Mouse (Mus musculus) liver, embryonic 15.5 days (tissue): Measurements from ENCODE around the gene Hist2h2ab. TPM values are rescaled to one million over a fixed set of nuclear protein-coding genes. Genes with fewer than 3 reads are reported as not detected.
"Not testable (repeated sequence)": the region's sequence is repeated elsewhere in the genome, so short reads cannot be mapped to it uniquely, and the experiment has no call there.

ENCODE experiments used
- ATAC-seq: fragments of 200-750 bp; cut with Nextera tagmentation; 2 replicates; pipeline ENCODE4 v1.8.0; 2017; ENCODE audit warnings: moderate number of reproducible peaks, mild to moderate bottlenecking, moderate library complexity; ENCODE audit not compliant: insufficient read depth
- H3K27ac ChIP-seq: fragments of 300-500 bp; sonication (generic); replicated peaks from 2 replicates; pipeline ENCODE4 v1.5.1; 2015; ENCODE audit warnings: mild to moderate bottlenecking, inconsistent platforms
- H3K27me3 ChIP-seq: fragments of 300-500 bp; sonication (generic); 2 replicates; pipeline ENCODE4 v1.6.1; 2015; ENCODE audit warnings: mild to moderate bottlenecking, inconsistent platforms
- H3K36me3 ChIP-seq: fragments of 300-500 bp; sonication (generic); replicated peaks from 2 replicates; pipeline ENCODE4 v1.6.1; 2015; ENCODE audit warnings: moderate library complexity, mild to moderate bottlenecking, inconsistent platforms
- H3K4me1 ChIP-seq: fragments of 300-500 bp; sonication (generic); replicated peaks from 2 replicates; pipeline ENCODE4 v1.6.1; 2015; ENCODE audit warnings: inconsistent platforms
- H3K4me2 ChIP-seq: fragments of 300-500 bp; sonication (generic); 2 replicates; pipeline ENCODE4 v1.6.1; 2015; ENCODE audit warnings: moderate library complexity, mild to moderate bottlenecking, inconsistent platforms
- H3K4me3 ChIP-seq: fragments of 300-500 bp; sonication (generic); replicated peaks from 2 replicates; pipeline ENCODE4 v1.5.1; 2015; ENCODE audit warnings: mild to moderate bottlenecking, inconsistent platforms
- H3K9ac ChIP-seq: fragments of 300-500 bp; sonication (generic); 2 replicates; pipeline ENCODE4 v1.6.1; 2015; ENCODE audit warnings: moderate library complexity, mild to moderate bottlenecking, inconsistent platforms
- H3K9me3 ChIP-seq: fragments of 300-500 bp; sonication (generic); replicated peaks from 2 replicates; pipeline ENCODE4 v1.6.1; 2016; ENCODE audit warnings: inconsistent platforms
- WGBS: fragments of 180-500 bp; shearing (Covaris S2); methylation state at CpG from one replicate; pipeline ENCODE4 v1.1.7; 2015; ENCODE audit warnings: mixed read lengths; ENCODE audit not compliant: insufficient replicate concordance; 5-methylcytosine and 5-hydroxymethylcytosine counted together
- polyA plus RNA-seq: library from polyadenylated mRNA; unstranded; fragments of >200 nt; fragmentation: Nextera tagmentation; extraction: Ambion mirVana; gene quantifications from 2 replicates; pipeline ENCODE4 v1.2.1, GENCODE M21; 2015

The Hist2h2ab gene
- polyA plus RNA-seq, 1 experiment from 2014 or later: 0.58 TPM

GRCm38 (mm10) chr3:96238954-96239793 lies 19.5 kb downstream of the Hist2h2ab start, which contains the start of gene Hist2h3c2:
Gene Hist2h3c2 (minus strand): TSS chr3:96239127.
- H3K9me3 ChIP-seq, H3K27me3 ChIP-seq, H3K36me3 ChIP-seq: not testable (repeated sequence)
- peak within 1 kb of the TSS; percentile 95 for H3K27ac ChIP-seq
- peak within 1 kb of the TSS; percentile 65 for H3K4me3 ChIP-seq
- peak within 1 kb of the TSS; percentile 77 for H3K9ac ChIP-seq
- 0% methylated on average over 27 of the region's 68 CpGs for WGBS
- ATAC-seq: peak; percentile 81
- peaks cover 58% of the 10 kb centered on the region for H3K4me1 ChIP-seq
- H3K4me2 ChIP-seq: peak within 1 kb of the TSS; percentile 75

GRCm38 (mm10) chr3:96239949-96240798 lies 20.5 kb downstream of the Hist2h2ab start, which contains the start of gene Hist2h2aa2:
Gene Hist2h2aa2 (minus strand): TSS chr3:96240276.
- H3K27ac ChIP-seq: peak within 1 kb of the TSS; percentile 98
- peak within 1 kb of the TSS; percentile 47 for H3K4me3 ChIP-seq
- 2% methylated on average over 44 of the region's 85 CpGs for WGBS
- peak within 1 kb of the TSS; percentile 64 for H3K4me2 ChIP-seq
- H3K36me3 ChIP-seq, H3K9me3 ChIP-seq, H3K27me3 ChIP-seq: not testable (repeated sequence)
- peak; percentile 61 for ATAC-seq
- H3K4me1 ChIP-seq: peaks cover 63% of the 10 kb centered on the region
- peak within 1 kb of the TSS; percentile 52 for H3K9ac ChIP-seq

DNA sequence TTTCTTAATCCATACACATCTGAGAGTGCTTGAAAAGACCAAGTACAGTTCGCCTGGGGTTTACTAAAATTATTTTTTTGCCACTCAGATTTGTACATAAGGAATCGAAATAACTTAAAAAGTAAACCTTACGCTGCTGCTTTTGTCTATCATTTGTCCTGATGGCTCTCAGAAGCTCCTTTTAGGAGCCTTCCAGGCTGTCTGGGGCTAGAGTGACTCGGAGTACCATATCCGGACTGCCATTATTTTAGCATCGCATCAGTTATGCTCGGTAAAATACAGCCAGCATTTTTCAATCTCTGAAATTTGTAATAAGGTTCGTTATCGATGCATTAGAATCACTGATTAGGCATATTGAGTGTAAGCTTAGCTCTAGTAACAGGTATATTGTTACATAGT lies 21.1 kb downstream of the Hist2h2ab start:
- Histone ChIP-seq H3K9ac (peak overlapping the region; percentile 52), H3K9me3 (no peaks in the 10 kb centered on the region), H3K36me3 (no peaks in the 10 kb centered on the region), H3K4me1 (peaks cover 57% of the 10 kb centered on the region), H3K27ac (peak overlapping the region; percentile 98), H3K27me3 (no peaks in the 10 kb centered on the region), H3K4me2 (peak overlapping the region; percentile 64), H3K4me3 (peak overlapping the region; percentile 38)
- WGBS: 79% methylated on average over 9 of the region's 9 CpGs
- no peak for ATAC-seq

DNA sequence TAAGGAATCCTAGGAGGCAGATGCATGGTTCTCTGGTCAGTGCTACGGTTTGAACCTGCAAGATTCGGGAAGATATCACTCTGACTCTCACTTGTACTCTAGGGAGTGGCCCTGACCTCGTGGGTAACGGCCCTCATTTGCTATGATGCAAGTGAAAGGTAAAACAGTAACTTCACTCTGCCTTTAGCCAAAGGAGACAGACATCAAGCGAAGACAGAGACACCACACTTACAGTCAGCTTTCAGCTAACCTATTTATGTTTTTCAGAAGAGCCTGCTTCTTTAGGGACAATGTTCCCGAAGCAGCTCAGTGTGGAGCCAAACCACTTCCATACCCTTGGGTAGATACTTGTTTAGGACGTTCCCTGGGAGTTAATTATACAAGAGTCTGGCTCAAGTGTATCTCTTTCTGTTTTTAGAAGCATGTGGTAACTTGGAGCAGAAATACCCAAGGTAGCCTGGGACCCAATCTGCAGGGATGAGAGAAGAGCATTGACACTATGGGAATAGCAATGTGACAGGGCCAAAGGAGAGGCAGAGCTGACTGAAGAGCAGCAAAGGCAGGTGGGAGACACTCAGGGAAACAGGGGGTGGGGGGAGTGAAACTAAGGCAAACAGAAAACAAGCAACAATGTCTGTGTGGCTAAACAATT lies 24.4 kb downstream of the Hist2h2ab start:
- ATAC-seq: no peak
- no peaks in the 10 kb centered on the region for H3K9me3 ChIP-seq
- H3K9ac ChIP-seq: peak overlapping the region; percentile 90
- no peaks in the 10 kb centered on the region for H3K36me3 ChIP-seq
- 55% methylated on average over 7 of the region's 7 CpGs for WGBS
- peak overlapping the region; percentile 80 for H3K4me2 ChIP-seq
- peak overlapping the region; percentile 63 for H3K4me3 ChIP-seq
- peak overlapping the region; percentile 98 for H3K27ac ChIP-seq
- H3K4me1 ChIP-seq: peaks cover 48% of the 10 kb centered on the region
- no peaks in the 10 kb centered on the region for H3K27me3 ChIP-seq

DNA sequence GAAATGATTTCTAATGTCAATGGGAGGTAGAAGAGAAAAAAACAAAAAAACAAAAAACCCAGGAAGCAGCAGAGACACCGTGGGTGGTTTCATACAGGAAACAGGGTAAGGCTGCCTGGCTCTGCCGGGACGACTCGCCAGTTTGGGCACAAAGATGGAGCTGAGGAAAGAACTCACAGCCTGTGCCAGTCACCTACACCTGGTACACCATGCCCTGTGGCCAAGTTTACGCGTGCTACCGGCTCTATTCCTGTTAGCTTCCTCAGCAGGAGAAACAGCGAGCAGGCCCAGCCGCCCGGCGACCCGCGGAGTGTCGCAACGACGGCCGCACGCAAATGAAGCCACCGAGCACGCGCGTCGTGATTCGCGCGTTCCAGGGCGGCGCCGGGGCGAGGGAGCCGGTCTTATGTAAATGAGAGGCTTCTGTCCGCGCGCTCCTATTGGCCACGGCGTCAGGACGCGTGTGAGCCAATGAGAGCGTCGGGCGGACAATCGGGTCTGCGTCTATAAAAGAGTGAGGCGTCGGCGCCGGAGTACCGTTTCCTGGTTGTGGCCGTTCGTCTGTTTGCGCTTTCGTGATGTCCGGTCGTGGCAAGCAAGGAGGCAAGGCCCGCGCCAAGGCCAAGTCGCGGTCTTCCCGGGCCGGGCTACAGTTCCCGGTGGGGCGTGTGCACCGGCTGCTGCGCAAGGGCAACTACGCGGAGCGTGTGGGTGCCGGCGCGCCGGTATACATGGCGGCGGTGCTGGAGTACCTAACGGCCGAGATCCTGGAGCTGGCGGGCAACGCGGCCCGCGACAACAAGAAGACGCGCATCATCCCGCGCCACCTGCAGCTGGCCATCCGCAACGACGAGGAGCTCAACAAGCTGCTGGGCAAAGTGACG lies 25.6 kb downstream of the Hist2h2ab start, which contains the start of gene Hist2h2aa1:
Gene Hist2h2aa1 (plus strand): TSS at position 495 of the 884 bp plus-strand sequence.
- Histone ChIP-seq H3K4me1 (peaks cover 60% of the 10 kb centered on the region), H3K27ac (peak within 1 kb of the TSS; percentile 98), H3K4me2 (peak within 1 kb of the TSS; percentile 80), H3K9ac (peak within 1 kb of the TSS; percentile 90), H3K4me3 (peak within 1 kb of the TSS; percentile 63)
- WGBS: under 1% methylated on average over 45 of the region's 88 CpGs
- not testable (repeated sequence) for H3K27me3 ChIP-seq, H3K9me3 ChIP-seq, H3K36me3 ChIP-seq
- ATAC-seq: peak; percentile 65

DNA sequence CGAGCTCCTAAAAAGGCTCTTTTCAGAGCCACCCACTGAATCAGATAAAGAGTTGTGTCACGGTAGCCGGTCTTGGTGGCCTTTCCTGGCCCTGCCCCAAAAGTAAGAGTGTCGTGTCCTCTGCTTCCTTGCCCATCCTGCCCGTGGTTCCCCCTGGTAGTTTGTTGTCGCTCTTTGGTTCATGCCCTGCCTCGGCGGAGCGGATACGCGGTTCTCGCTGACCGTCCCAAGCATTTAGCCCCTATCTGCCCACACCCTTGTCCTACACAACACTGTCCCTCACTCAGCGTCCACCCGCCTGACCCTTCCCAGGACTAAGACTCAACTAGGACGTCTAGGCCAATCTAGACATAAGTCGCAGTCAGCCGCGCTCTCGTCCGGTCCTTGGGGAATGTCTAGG lies 26.4 kb downstream of the Hist2h2ab start:
- peaks cover 64% of the 10 kb centered on the region for H3K4me1 ChIP-seq
- not testable (repeated sequence) for H3K27me3 ChIP-seq, H3K36me3 ChIP-seq, H3K9ac ChIP-seq, H3K9me3 ChIP-seq, H3K4me2 ChIP-seq
- under 1% methylated on average over 11 of the region's 21 CpGs for WGBS
- peak; percentile 56 for ATAC-seq
- peak overlapping the region; percentile 90 for H3K27ac ChIP-seq
- H3K4me3 ChIP-seq: peak overlapping the region; percentile 44

DNA sequence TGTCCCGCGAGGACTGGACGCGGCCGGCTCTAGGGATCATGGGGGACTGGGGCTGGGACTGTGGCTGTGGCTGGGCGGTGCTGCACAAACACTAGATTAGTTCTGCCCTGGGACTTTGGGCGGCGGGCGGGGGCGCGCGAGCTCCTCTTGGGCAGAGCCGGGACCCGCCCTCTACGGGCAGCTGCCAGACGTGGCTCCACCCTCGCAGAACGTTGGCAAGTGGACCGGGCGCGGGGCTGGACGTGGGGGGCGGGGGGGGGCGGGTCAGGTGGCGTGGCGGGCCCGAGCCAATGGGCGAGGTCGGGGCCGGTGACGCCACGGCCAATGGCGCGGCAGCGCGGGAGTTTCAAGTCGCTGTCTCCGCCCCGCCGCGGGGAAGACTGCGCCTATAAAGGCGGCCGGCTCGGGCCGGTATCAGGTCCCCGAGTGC lies 26.8 kb downstream of the Hist2h2ab start, which contains the start of gene Hist2h3c1:
Gene Hist2h3c1 (plus strand): TSS at position 259 of the 430 bp plus-strand sequence.
- not testable (repeated sequence) for H3K9me3 ChIP-seq, H3K36me3 ChIP-seq, H3K27me3 ChIP-seq
- Histone ChIP-seq H3K4me3 (peak within 1 kb of the TSS; percentile 63), H3K4me2 (peak within 1 kb of the TSS; percentile 62), H3K27ac (peak within 1 kb of the TSS; percentile 96), H3K9ac (peak within 1 kb of the TSS; percentile 69), H3K4me1 (peaks cover 64% of the 10 kb centered on the region)
- WGBS: 0% methylated on average over 11 of the region's 47 CpGs
- ATAC-seq: peak; percentile 82

GRCm38 (mm10) chr3:96247356-96248140 lies 27.9 kb downstream of the Hist2h2ab start:
- Histone ChIP-seq H3K9me3 (no peaks in the 10 kb centered on the region), H3K4me2 (peak overlapping the region; percentile 62), H3K4me1 (peaks cover 60% of the 10 kb centered on the region), H3K27ac (peak overlapping the region; percentile 96), H3K27me3 (no peaks in the 10 kb centered on the region), H3K36me3 (no peaks in the 10 kb centered on the region), H3K9ac (peak overlapping the region; percentile 69), H3K4me3 (peak overlapping the region; percentile 63)
- 1% methylated on average over 11 of the region's 11 CpGs for WGBS
- no peak for ATAC-seq

DNA sequence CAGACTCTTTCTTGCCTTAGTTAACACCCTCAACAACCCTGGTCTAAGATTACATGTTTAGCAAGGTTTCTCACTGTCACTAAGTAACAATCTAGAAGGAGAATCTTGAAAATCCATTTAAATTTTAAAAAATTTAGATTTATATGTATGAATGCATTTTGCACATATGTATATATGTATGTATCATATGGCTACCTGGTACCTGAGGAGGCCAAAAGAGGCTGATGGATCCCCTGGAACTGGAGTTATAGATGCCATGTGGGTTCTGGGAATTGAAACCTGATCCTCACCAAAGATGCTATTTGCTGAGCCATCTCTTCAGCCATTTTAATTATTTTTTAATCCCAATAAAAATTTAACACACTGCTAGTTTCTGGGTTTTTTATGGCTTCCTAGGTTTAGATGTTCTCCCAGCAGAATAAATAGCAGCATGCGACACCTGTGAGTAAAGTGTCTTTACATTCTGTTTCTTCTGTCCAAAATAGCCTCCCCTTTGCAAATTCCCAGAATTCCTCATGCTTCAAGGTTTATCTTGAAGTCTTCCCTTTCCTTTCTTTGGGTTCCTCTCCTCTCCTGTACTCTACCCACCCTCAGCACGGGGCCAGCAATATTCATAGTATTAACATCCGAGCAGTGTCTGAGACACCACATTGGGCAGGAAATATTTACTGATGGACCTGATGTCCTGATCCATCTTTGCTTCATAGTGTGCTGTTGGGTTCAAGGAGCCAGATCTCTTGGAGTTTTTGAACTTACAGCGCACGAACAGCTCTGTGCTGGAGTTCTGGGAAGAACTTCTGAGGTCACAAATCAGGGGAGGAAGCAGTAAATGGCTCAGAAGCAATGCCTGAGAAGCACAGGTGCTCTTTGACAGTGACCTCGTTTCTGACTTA lies 28.7 kb downstream of the Hist2h2ab start:
- Histone ChIP-seq H3K4me3 (peak overlapping the region; percentile 63), H3K9me3 (no peaks in the 10 kb centered on the region), H3K9ac (peak overlapping the region; percentile 69), H3K4me2 (peak overlapping the region; percentile 62), H3K27ac (peak overlapping the region; percentile 96), H3K4me1 (peaks cover 57% of the 10 kb centered on the region), H3K27me3 (no peaks in the 10 kb centered on the region), H3K36me3 (no peaks in the 10 kb centered on the region)
- no peak for ATAC-seq
- WGBS: 41% methylated on average over 6 of the region's 6 CpGs
